Mouse (Mus musculus) C2C12 (cell line): ENCODE measurements around the gene Nsd1.

Source experiments
- CEBPB ChIP-seq: IDR thresholded peaks from one replicate; pipeline ENCODE4 v1.6.1; 2011; ENCODE audit warnings: low read depth, mild to moderate bottlenecking, control low read depth, moderate library complexity
- CTCF ChIP-seq: IDR thresholded peaks from one replicate; pipeline ENCODE4 v1.5.1; 2011; ENCODE audit not compliant: control insufficient read depth, insufficient read depth, insufficient read length
- MAX ChIP-seq: IDR thresholded peaks from one replicate; pipeline ENCODE4 v1.6.1; 2011; ENCODE audit warnings: mild to moderate bottlenecking, control low read depth
- MYOD1 ChIP-seq: IDR thresholded peaks from one replicate; pipeline ENCODE4 v1.6.1; 2011; ENCODE audit warnings: low read depth; ENCODE audit not compliant: control insufficient read depth, insufficient read length
- USF1 ChIP-seq: IDR thresholded peaks from one replicate; pipeline ENCODE4 v1.6.1; 2011; ENCODE audit warnings: low read depth, mild to moderate bottlenecking, control low read depth, moderate library complexity

DNA sequence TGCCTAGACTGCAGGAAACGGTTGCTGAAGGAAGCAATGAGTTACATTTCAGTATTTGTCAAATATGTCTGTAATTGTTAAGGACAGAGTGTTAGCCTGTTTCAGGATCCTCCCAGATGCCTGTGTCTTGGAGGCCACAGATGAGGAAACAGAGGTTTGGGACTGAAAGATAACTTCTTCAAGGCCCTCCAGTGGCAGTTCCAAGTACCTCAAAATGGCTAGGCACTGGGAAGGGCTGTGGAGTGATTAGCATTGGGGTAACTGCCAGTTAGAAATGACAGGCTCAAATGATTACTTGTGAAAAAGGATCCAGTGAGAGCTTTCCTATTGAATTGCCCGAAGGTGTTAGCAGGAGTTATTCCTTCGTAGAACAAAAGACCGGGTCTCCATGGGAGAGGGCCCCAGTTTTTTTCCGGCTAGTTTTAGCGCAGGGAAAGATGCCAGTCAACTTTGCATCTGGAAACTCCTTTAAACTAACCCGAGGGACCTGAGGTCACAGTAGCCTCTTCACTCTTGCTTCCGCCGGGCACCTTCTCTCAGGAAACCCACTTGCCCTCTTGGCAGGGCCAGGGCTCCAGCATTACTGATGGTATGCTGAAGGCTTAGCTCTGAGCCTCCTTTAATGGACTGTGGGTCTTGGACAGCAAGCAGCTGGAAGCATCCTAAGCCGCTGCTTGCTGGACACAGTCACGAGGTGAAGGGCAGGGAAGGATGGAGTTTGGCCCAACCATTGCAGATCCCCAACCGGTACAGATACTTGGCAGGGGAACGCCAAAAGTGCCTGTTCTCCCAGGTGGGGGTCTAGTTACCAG lies 539 bp upstream of the Nsd1 start:
- no peak for TF ChIP-seq CTCF
- no peak for TF ChIP-seq CEBPB
- no peak for TF ChIP-seq USF1
- TF ChIP-seq MAX: no peak
- TF ChIP-seq MYOD1: no peak
